Mouse (Mus musculus) kidney, postnatal 4 days (tissue): ENCODE results near the gene Slc6a21.

Source experiments
- DNase-seq, 2 experiments: peaks; one replicate each; pipeline ENCODE4 v3.0.0; 2021; ENCODE audit warnings: mixed read lengths in 2 of 2

Gene Slc6a21

DNA sequence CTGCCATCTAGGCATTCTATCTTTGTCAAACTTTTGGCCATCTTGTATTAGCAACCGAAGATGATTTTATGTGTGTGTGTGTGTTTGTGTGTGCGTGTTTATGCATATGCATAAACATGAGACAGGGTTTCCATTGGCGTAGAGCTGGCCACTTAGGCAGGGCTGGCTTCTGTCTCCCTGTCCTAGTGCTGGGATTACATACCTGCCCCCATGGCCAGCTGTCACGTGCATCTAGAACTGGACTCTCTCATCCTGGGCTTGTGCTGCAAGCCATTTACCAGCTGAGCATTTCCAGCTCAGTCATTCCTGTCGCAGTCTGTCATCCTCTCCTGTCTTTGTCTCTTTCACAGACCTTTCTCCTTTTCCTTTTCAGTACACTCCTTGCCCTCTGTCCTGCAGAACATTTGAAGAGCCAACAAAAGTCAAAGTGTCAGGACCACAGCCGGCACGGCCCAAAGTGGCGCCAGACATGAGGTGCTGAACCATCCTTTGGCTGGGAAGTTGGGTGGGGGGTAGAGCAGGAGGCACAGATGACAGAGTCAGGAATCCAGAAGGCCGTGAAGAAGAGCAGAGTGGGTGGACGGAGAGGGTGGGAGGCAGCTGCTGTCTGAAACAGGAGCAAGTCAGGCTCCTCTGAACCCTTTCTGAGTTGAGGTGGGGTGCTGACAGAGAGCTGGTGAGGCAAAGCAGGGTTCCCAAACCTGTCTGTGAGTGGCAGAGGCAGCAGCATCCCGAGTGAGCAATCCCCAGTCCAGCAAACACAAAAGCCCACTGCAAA lies 20.1 kb upstream of the Slc6a21 start:
- no peak for DNase-seq

GRCm38 (mm10) chr7:45259281-45259680 lies 18.0 kb upstream of the Slc6a21 start:
- DNase-seq, result no peak

- no peak for DNase-seq
These were observed 15.0 kb upstream of the Slc6a21 start for GRCm38 (mm10) chr7:45262266-45262665.

- DNase-seq, result no peak
These were observed 14.2 kb upstream of the Slc6a21 start for GRCm38 (mm10) chr7:45263006-45263607.

- no peak for DNase-seq
These were observed 13.0 kb upstream of the Slc6a21 start for GRCm38 (mm10) chr7:45264348-45264747.

DNA sequence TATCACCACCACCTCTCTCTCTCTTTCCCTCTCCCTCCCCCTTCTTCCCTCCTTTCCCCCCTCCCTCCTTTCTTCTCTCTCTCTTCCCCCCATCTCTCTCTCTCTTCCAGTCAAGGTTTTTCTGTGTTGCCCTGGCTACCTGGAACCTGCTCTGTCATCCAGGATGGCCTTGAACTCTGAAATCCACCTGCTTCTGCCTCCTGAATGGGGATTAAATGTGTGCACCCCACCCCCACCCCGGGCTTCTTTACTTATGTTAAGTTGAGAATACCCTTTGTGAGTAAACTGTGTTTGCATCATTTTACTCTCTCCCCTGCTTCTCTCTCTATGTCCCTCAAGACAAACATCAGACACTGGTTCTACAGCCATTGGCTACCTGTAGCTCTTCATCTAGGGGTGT lies 11.8 kb upstream of the Slc6a21 start:
- DNase-seq, result no peak

- DNase-seq, result no peak
These were observed 4.4 kb upstream of the Slc6a21 start for GRCm38 (mm10) chr7:45272786-45273412.

DNA sequence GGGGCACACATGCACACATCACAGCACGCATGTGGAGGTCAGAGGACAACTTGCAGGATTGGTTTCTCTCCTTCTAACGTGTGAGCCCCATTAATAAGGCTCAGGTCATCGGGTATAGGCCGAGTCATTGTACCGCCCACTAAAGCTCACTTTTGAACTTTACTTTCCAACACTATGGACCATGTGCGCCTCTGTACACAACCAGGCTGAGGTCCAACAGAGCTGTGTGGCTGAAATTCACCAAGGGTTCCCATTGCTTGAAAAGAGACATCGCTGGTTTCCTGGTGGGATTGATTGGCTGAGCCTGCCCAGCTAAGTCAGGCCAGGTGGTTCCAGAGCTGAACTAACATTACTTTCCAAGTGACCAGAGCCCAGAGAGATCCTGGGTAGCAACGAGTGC lies 3.6 kb upstream of the Slc6a21 start:
- no peak for DNase-seq

DNA sequence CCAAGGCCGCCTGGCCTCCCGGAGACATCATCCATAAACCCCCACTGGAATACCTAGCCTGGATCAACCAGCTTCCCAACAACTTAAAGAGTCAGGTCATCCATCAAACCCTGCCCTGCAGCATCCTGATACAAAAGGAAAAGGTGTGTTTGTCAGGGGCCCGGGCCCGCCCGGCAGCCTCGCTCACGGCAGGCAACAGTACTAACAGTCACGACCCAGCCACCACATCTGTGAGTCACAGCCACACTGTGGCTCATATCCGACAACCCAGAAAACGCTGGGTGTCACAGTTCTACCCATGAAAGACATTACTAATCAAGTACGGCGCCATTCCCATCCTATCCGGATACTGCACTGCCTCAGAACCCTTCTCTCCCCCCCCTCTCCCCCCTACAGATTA lies 9.2 kb downstream of the Slc6a21 start:
- DNase-seq, result no peak

DNA sequence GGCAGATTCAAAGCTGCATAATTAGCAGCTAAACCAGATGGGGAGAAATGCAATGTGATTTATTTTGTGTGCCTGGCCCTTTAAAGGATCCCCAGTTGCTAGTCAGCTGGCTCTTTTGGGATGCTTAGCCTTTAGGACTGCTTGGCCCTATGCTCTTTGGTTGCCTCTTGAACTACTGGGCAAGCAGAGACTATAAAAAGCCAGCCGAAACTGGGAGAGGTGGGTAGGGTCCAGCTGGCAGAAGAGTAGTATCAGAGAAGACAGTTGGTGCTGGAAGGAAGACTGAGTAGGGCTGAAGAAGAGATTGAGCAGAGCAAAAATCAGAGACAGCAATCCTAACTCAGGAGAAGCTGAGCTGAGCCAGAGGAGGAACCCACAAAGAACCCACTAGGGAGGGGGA lies 19.3 kb downstream of the Slc6a21 start:
- no peak for DNase-seq

DNA sequence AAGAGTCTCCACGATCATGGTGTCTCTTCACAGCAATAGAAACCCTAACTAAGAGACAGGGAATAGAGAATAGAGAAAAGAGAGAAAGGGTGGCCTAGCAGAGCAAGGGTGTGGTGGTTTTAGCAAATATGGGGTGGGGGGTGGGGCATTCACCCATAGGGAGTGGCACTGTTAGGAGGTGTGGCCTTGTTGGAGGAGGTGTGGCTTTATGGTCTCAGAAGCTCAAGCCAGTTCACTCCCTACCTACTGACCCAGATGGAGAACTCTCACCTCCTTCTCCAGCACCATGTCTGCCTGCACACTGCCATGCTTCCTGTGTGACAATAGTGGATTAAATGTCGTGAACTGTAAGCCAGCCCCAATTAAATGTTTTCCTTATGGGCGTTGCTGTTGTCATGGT lies 20.2 kb downstream of the Slc6a21 start:
- no peak for DNase-seq

DNA sequence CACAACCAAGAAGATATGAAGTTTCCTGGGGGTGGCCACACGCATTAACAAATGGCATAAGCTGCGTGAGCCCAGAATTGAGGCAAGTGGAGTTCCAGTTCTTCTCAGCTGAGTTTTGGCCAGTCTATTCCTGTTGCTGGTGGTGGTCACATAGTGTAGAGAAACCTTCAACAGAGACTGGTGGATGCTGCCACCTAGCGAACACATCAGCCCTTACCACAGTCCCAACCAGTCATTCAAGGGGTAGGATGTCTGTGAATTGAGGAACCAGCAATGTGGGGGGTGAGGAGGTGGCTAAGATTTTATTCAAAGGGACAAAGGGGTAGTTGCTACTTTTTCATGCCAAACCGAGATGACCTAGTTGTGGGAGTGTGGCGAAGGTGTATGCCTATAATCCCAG lies 22.4 kb downstream of the Slc6a21 start:
- peak; percentile 78 to 83 for DNase-seq

DNA sequence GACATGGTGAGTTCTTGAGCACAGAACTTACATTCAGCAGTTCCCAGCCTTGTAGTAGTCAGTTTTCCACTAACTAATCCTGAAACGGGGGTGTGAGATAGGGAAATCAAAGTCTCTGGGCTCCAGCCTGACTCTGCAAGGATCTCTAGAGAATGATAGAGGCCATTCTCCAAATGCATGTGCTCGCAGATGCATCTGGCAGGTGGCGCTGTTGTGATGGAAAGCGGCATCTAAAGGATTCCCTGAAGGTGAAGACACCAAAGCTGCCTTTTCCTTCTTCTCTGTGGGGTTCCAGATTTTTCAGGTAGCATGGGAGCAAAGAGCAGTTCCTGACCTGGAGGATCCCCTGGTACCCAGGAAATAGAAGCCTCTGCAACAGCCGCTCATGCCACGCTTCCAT lies 23.0 kb downstream of the Slc6a21 start:
- peak; percentile 86 to 88 for DNase-seq

- no peak for DNase-seq
These were observed 25.3 kb downstream of the Slc6a21 start for GRCm38 (mm10) chr7:45302626-45303025.

DNA sequence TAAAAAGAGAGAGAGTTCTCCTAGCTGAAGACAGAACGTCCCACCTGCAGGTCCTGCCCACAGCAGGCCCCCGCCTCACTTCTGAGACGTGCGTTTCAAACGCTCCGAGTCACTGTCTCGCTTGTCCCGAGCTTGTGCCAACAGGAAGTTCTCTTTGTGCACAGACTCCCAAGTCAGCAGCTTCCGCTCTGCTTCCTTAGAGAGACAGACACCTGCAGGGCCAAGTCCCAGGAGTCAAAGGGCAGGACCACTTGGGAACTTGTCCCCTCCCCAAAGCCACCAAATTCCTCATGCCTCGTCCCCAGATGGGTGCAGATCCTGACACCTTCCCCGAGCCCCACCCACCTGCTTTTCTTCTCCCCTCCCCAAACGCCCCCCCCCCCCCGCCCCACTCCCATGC lies 27.6 kb downstream of the Slc6a21 start:
- DNase-seq, result peak in 1 of 2 experiments; percentile 13

- DNase-seq, result peak; percentile 80 to 85
These were observed 28.0 kb downstream of the Slc6a21 start for GRCm38 (mm10) chr7:45305275-45305674.

DNA sequence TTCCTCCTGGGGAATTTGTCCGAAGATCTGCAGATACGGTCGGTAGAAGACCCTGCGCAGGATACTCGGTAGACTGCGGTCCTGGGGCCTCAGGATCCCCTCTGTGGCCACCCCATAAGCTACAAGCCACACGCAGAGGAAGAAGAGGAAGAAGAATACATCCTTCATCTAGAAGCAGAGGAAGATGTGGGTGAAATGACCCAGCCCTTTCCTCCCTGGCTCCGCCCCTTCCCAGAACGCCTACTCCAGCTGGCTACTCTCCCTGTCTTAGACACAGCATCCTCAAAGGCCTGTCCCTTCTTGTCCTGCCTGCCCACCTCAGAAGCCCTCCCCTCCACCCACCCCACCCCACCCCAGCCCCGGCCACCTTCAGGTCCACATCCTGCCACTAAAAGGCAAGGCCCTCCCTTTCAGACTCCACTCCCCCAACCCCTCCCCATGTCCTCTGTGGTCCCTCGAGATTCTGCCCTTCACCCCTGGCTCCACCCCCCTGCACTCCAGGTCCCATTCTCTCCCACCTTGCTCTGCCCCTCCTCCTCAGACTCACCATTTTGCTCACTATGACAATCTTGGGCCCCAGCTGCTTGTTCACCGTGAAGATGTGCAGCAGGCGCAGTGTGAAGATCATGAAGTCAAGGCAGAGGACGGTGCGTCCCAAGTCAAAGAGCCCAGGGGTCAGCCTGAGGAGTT lies 31.4 kb downstream of the Slc6a21 start:
- peak in 1 of 2 experiments; percentile 36 for DNase-seq

- peak; percentile 75 to 78 for DNase-seq
These were observed 32.1 kb downstream of the Slc6a21 start for GRCm38 (mm10) chr7:45309455-45309854.

- DNase-seq, result peak in 1 of 2 experiments; percentile 30
These were observed 34.7 kb downstream of the Slc6a21 start for GRCm38 (mm10) chr7:45312023-45312422.

- DNase-seq, result peak in 1 of 2 experiments; percentile 18
These were observed 35.6 kb downstream of the Slc6a21 start for GRCm38 (mm10) chr7:45312686-45313453.

DNA sequence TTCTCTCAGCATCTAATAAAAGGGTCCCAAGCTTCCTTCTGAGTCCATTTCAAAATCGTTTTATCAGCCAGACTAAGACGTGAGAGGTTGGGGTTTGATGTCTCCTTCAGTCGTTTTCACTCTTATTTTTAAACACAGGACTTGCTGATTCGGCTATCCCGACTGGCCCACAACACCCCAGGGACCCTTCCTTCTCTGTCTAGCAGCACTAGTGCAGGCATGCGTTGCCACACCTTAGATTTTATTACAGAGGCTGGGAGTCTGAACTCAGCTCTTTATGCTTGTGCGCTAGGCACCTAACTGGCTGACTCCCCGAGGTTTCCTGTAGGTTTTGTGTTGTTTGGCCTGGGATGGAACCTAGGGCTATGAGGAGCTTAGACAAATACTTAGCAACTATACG lies 36.2 kb downstream of the Slc6a21 start:
- DNase-seq, result peak in 1 of 2 experiments; percentile 22

- peak in 1 of 2 experiments; percentile 54 for DNase-seq
These were observed 37.9 kb downstream of the Slc6a21 start for GRCm38 (mm10) chr7:45315182-45315701.
